Mouse (Mus musculus): ENCODE measurements around the gene Kifap3. TPM values are rescaled to one million over a fixed set of nuclear protein-coding genes. Genes with fewer than 3 reads are reported as not detected.
A peak's percentile ranks its signal among the peaks of the same experiment; 100 is the strongest.

The Kifap3 gene
- polyA plus RNA-seq, 2 experiments, result 28.2 to 46.3 TPM

- Histone ChIP-seq H3K9ac (ENCODE audit: low read depth, low read length, severe bottlenecking) (no peak overlapping the region), H3K4me2 (replicated peaks; ENCODE audit: low read depth, low read length, severe bottlenecking) (no peak overlapping the region), H3K4me3 (replicated peaks; ENCODE audit: low read length) (no peak overlapping the region), H3K27ac (replicated peaks; ENCODE audit: low read depth, low read length) (no peak overlapping the region), H3K9me3 (ENCODE audit: control insufficient read depth, low read length) (no peaks in the 10 kb centered on the region), H3K27me3 (ENCODE audit: control insufficient read depth, insufficient read depth, low read length) (no peaks in the 10 kb centered on the region), H3K36me3 (ENCODE audit: control insufficient read depth, insufficient read depth, low read length) (peaks cover under 1% of the 10 kb centered on the region), H3K4me1 (ENCODE audit: control insufficient read depth, insufficient read depth, low read length) (peaks cover 5% of the 10 kb centered on the region; the same call in 1 of the 2 replicates)
- DNase-seq (ENCODE audit: low spot score) (no peak), ATAC-seq (ENCODE audit: low FRiP score, low read depth) (no peak)
- 90% methylated on average over 11 of the region's 11 CpGs for WGBS
- TF ChIP-seq POLR2A (IDR thresholded peaks at IDR 0.05; ENCODE audit: borderline replicate concordance, extremely low read depth, insufficient read depth, insufficient read length), result no peak
These were observed 132.6 kb downstream of the Kifap3 start for GRCm38 (mm10) chr1:163911981-163912380.

- WGBS, result 97% methylated on average over 5 of the region's 5 CpGs
- Histone ChIP-seq H3K9me3 (ENCODE audit: control insufficient read depth, low read length) (no peaks in the 10 kb centered on the region), H3K4me1 (ENCODE audit: control insufficient read depth, insufficient read depth, low read length) (no peaks in the 10 kb centered on the region), H3K4me2 (replicated peaks; ENCODE audit: low read depth, low read length, severe bottlenecking) (no peak overlapping the region), H3K27ac (replicated peaks; ENCODE audit: low read depth, low read length) (no peak overlapping the region), H3K27me3 (ENCODE audit: control insufficient read depth, insufficient read depth, low read length) (no peaks in the 10 kb centered on the region), H3K36me3 (ENCODE audit: control insufficient read depth, insufficient read depth, low read length) (peaks cover 8% of the 10 kb centered on the region), H3K4me3 (replicated peaks; ENCODE audit: low read length) (no peak overlapping the region), H3K9ac (ENCODE audit: low read depth, low read length, severe bottlenecking) (no peak overlapping the region)
- ATAC-seq (ENCODE audit: low FRiP score, low read depth), result no peak
- no peak for TF ChIP-seq POLR2A (IDR thresholded peaks at IDR 0.05; ENCODE audit: borderline replicate concordance, extremely low read depth, insufficient read depth, insufficient read length)
- no peak for DNase-seq (ENCODE audit: low spot score)
These were observed 138.2 kb downstream of the Kifap3 start for GRCm38 (mm10) chr1:163917349-163918160.

- Histone ChIP-seq H3K36me3 (ENCODE audit: control insufficient read depth, insufficient read depth, low read length) (no peaks in the 10 kb centered on the region), H3K4me1 (ENCODE audit: control insufficient read depth, insufficient read depth, low read length) (no peaks in the 10 kb centered on the region), H3K4me2 (replicated peaks; ENCODE audit: low read depth, low read length, severe bottlenecking) (no peak overlapping the region), H3K9ac (ENCODE audit: low read depth, low read length, severe bottlenecking) (no peak overlapping the region), H3K4me3 (replicated peaks; ENCODE audit: low read length) (no peak overlapping the region), H3K27ac (replicated peaks; ENCODE audit: low read depth, low read length) (no peak overlapping the region), H3K9me3 (ENCODE audit: control insufficient read depth, low read length) (no peaks in the 10 kb centered on the region), H3K27me3 (ENCODE audit: control insufficient read depth, insufficient read depth, low read length) (no peaks in the 10 kb centered on the region)
- no peak for TF ChIP-seq POLR2A (IDR thresholded peaks at IDR 0.05; ENCODE audit: borderline replicate concordance, extremely low read depth, insufficient read depth, insufficient read length)
- no peak for ATAC-seq (ENCODE audit: low FRiP score, low read depth)
- WGBS, result 86% methylated on average over 8 of the region's 8 CpGs
- DNase-seq (ENCODE audit: low spot score), result no peak
These were observed 144.7 kb downstream of the Kifap3 start for GRCm38 (mm10) chr1:163924093-163924492.

- WGBS, result 66% methylated on average over 7 of the region's 7 CpGs
- Histone ChIP-seq H3K9me3 (ENCODE audit: control insufficient read depth, low read length) (no peaks in the 10 kb centered on the region), H3K27ac (replicated peaks; ENCODE audit: low read depth, low read length) (peak within 1 kb of the TSS; percentile 63), H3K27me3 (ENCODE audit: control insufficient read depth, insufficient read depth, low read length) (no peaks in the 10 kb centered on the region), H3K4me2 (replicated peaks; ENCODE audit: low read depth, low read length, severe bottlenecking) (peak within 1 kb of the TSS; percentile 84), H3K4me3 (replicated peaks; ENCODE audit: low read length) (peak within 1 kb of the TSS; percentile 85), H3K9ac (ENCODE audit: low read depth, low read length, severe bottlenecking) (peak within 1 kb of the TSS; percentile 94), H3K36me3 (ENCODE audit: control insufficient read depth, insufficient read depth, low read length) (peaks cover 6% of the 10 kb centered on the region; the same call in 1 of the 2 replicates), H3K4me1 (ENCODE audit: control insufficient read depth, insufficient read depth, low read length) (0 out of 2 replicates have a peak, but pooled peaks cover 8% of the 10 kb centered on the region)
- no peak for TF ChIP-seq POLR2A (IDR thresholded peaks at IDR 0.05; ENCODE audit: borderline replicate concordance, extremely low read depth, insufficient read depth, insufficient read length)
- no peak for ATAC-seq (ENCODE audit: low FRiP score, low read depth)
- no peak for DNase-seq (ENCODE audit: low spot score)
These were observed 149.5 kb downstream of the Kifap3 start, which contains the start of gene Scyl3 for GRCm38 (mm10) chr1:163928846-163929245. Gene Scyl3 (plus strand): TSS chr1:163929100.

GRCm38 (mm10) chr1:163929636-163930457, 150.5 kb downstream of the Kifap3 start:
- Histone ChIP-seq H3K4me1 (ENCODE audit: control insufficient read depth, insufficient read depth, low read length) (0 out of 2 replicates have a peak, but pooled peaks cover 8% of the 10 kb centered on the region), H3K36me3 (ENCODE audit: control insufficient read depth, insufficient read depth, low read length) (peaks cover 15% of the 10 kb centered on the region; the same call in 1 of the 2 replicates), H3K9ac (ENCODE audit: low read depth, low read length, severe bottlenecking) (peak overlapping the region; percentile 94), H3K4me3 (replicated peaks; ENCODE audit: low read length) (peak overlapping the region; percentile 85), H3K9me3 (ENCODE audit: control insufficient read depth, low read length) (no peaks in the 10 kb centered on the region), H3K4me2 (replicated peaks; ENCODE audit: low read depth, low read length, severe bottlenecking) (peak overlapping the region; percentile 84), H3K27ac (replicated peaks; ENCODE audit: low read depth, low read length) (peak overlapping the region; percentile 63), H3K27me3 (ENCODE audit: control insufficient read depth, insufficient read depth, low read length) (no peaks in the 10 kb centered on the region)
- no peak for TF ChIP-seq POLR2A (IDR thresholded peaks at IDR 0.05; ENCODE audit: borderline replicate concordance, extremely low read depth, insufficient read depth, insufficient read length)
- WGBS, result under 1% methylated on average over 64 of the region's 77 CpGs
- DNase-seq (ENCODE audit: low spot score), result peak; percentile 96
- peak; percentile 92 for ATAC-seq (ENCODE audit: low FRiP score, low read depth)
